Mouse (Mus musculus): ENCODE measurements around the gene Zp3r. TPM values are rescaled to one million over a fixed set of nuclear protein-coding genes. Genes with fewer than 3 reads are reported as not detected.
A peak's percentile ranks its signal among the peaks of the same experiment; 100 is the strongest.

Zp3r gene
- polyA plus RNA-seq, 1 experiment = not detected

DNA sequence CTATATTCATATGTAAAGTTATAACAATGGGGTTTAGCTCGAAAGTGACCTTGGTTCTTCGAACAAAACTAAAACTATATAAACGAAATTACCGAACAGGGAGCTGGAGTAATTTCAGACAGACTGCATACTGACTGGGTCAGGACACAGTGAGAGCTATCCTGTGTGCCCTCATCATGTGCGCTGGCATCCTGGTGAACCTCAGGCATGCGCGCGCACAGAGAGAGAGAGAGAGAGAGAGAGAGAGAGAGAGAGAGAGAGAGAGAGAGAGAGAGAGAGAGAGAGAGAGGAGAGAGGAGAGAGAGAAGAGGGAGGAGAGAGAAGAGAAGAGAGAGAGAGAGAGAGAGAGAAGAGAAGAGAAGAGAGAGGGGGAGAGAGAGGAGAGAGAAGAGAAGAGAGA, 3.9 kb upstream of the Zp3r start:
- 73% methylated on average over 8 of the region's 8 CpGs for WGBS
- Histone ChIP-seq H3K36me3 (ENCODE audit: control insufficient read depth, insufficient read depth, low read length) (no peaks in the 10 kb centered on the region), H3K4me3 (ENCODE audit: low read depth, low read length) (no peak overlapping the region), H3K4me1 (ENCODE audit: control insufficient read depth, insufficient read depth, insufficient read length, low read length) (no peaks in the 10 kb centered on the region), H3K27me3 (ENCODE audit: control insufficient read depth, insufficient read depth, low read length) (peaks cover 15% of the 10 kb centered on the region; the same call in 1 of the 2 replicates), H3K27ac (ENCODE audit: insufficient read depth, low read depth, low read length) (no peak overlapping the region)
- TF ChIP-seq POLR2A (IDR thresholded peaks at IDR 0.05; ENCODE audit: low read depth, low read length) (no peak), CTCF (IDR thresholded peaks at IDR 0.05; ENCODE audit: extremely low read depth, insufficient read length, insufficient replicate concordance, low read depth, low read length) (no peak)

DNA sequence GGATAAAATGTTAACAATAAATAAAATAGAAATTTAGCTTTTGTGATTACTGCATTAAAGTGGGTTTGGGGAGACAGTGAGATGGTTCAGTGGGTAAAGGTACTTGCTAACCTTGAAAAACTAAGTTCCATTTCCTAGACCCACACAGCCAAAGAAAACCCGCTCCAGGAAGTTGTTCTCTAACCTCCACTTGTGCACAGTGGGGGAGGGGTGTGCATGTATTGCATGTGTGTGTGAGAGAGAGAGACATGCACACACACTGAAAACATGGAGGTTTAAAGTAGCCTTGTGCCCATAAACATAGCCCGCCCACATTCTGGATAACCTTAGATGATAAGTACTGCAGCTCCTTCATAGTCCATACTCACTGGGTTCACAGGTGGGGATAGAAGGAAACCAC, 33.1 kb downstream of the Zp3r start:
- H3K27me3 ChIP-seq (ENCODE audit: control insufficient read depth, insufficient read depth, low read length) = no peaks in the 10 kb centered on the region
- no peaks in the 10 kb centered on the region for H3K4me1 ChIP-seq (ENCODE audit: control insufficient read depth, insufficient read depth, insufficient read length, low read length)
- 77% methylated on average over 2 of the region's 2 CpGs for WGBS
- H3K4me3 ChIP-seq (ENCODE audit: low read depth, low read length) = no peak overlapping the region
- no peak overlapping the region for H3K27ac ChIP-seq (ENCODE audit: insufficient read depth, low read depth, low read length)
- no peak for TF ChIP-seq POLR2A (IDR thresholded peaks at IDR 0.05; ENCODE audit: low read depth, low read length)
- TF ChIP-seq CTCF (IDR thresholded peaks at IDR 0.05; ENCODE audit: extremely low read depth, insufficient read length, insufficient replicate concordance, low read depth, low read length) = no peak
- no peaks in the 10 kb centered on the region for H3K36me3 ChIP-seq (ENCODE audit: control insufficient read depth, insufficient read depth, low read length)

DNA sequence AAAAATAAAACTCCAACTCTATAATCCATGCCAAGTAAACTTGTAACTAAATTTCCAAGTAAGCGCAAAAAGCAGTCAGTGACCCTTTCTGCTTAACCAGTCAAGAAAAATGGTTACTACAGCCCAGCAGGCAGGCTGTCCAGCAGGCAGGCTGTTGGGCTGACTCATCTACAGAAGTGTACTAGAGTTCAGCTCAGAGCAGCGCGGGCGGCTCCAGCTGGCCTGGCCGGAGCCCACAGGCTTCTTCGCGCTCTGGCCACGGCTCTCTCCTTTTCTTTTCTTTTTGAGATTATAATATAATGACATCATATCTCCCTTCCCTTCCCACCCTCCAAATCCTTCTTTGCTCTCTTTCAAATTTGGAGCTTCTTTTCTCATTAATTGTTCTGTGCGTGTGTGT, 40.8 kb downstream of the Zp3r start:
- Histone ChIP-seq H3K36me3 (ENCODE audit: control insufficient read depth, insufficient read depth, low read length) (no peaks in the 10 kb centered on the region), H3K4me3 (ENCODE audit: low read depth, low read length) (no peak overlapping the region), H3K4me1 (ENCODE audit: control insufficient read depth, insufficient read depth, insufficient read length, low read length) (no peaks in the 10 kb centered on the region), H3K27ac (ENCODE audit: insufficient read depth, low read depth, low read length) (no peak overlapping the region), H3K27me3 (ENCODE audit: control insufficient read depth, insufficient read depth, low read length) (0 out of 2 replicates have a peak, but pooled peaks cover 2% of the 10 kb centered on the region)
- TF ChIP-seq CTCF (IDR thresholded peaks at IDR 0.05; ENCODE audit: extremely low read depth, insufficient read length, insufficient replicate concordance, low read depth, low read length) (no peak), POLR2A (IDR thresholded peaks at IDR 0.05; ENCODE audit: low read depth, low read length) (no peak)
- 74% methylated on average over 9 of the region's 9 CpGs for WGBS

DNA sequence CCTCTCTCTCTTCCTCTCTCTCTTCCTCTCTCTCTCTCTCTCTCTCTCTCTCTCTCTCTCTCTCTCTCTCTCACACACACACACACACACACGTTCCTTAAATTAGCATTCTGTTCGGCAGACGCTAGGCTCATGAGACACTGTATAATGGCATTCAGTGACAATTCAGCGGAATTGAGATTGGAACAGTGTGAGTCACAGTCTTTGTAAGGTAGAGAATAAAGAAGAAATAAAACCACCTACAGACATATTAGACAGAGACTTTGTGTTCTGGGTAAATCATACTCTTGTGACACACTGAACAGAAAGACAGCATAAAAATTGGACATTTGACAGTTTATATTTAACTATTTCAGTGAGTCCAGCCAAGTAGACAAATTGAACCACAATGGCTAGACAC, 53.0 kb downstream of the Zp3r start:
- H3K36me3 ChIP-seq (ENCODE audit: control insufficient read depth, insufficient read depth, low read length) = no peaks in the 10 kb centered on the region
- H3K4me1 ChIP-seq (ENCODE audit: control insufficient read depth, insufficient read depth, insufficient read length, low read length) = no peaks in the 10 kb centered on the region
- WGBS = 70% methylated on average over 4 of the region's 4 CpGs
- 0 out of 2 replicates have a peak, but pooled peaks cover 2% of the 10 kb centered on the region for H3K27me3 ChIP-seq (ENCODE audit: control insufficient read depth, insufficient read depth, low read length)
- H3K4me3 ChIP-seq (ENCODE audit: low read depth, low read length) = no peak overlapping the region
- TF ChIP-seq CTCF (IDR thresholded peaks at IDR 0.05; ENCODE audit: extremely low read depth, insufficient read length, insufficient replicate concordance, low read depth, low read length) (no peak), POLR2A (IDR thresholded peaks at IDR 0.05; ENCODE audit: low read depth, low read length) (no peak)
- H3K27ac ChIP-seq (ENCODE audit: insufficient read depth, low read depth, low read length) = no peak overlapping the region

DNA sequence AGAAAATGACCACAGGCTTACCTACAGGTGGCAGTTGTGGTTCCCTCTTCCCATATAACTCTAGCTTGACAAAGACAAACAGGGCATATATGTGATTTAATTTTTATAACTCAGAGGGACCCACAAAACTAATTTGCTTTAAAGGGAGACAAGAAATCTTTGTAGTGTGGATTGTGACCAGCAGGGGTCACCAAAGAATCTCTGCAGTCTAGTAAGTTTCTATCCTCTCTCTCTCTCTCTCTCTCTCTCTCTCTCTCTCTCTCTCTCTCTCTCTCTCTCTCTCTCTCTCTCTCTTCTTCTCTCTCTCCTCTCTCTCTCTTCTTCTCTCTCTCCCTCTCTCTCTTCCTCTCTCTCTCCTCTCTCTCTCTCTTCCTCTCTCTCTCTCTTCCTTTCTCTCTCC, 53.5 kb downstream of the Zp3r start:
- H3K4me1 ChIP-seq (ENCODE audit: control insufficient read depth, insufficient read depth, insufficient read length, low read length) = no peaks in the 10 kb centered on the region
- H3K27me3 ChIP-seq (ENCODE audit: control insufficient read depth, insufficient read depth, low read length) = no peaks in the 10 kb centered on the region
- H3K27ac ChIP-seq (ENCODE audit: insufficient read depth, low read depth, low read length) = no peak overlapping the region
- H3K36me3 ChIP-seq (ENCODE audit: control insufficient read depth, insufficient read depth, low read length) = no peaks in the 10 kb centered on the region
- H3K4me3 ChIP-seq (ENCODE audit: low read depth, low read length) = no peak overlapping the region
- TF ChIP-seq CTCF (IDR thresholded peaks at IDR 0.05; ENCODE audit: extremely low read depth, insufficient read length, insufficient replicate concordance, low read depth, low read length) = no peak
- TF ChIP-seq POLR2A (IDR thresholded peaks at IDR 0.05; ENCODE audit: low read depth, low read length) = no peak

DNA sequence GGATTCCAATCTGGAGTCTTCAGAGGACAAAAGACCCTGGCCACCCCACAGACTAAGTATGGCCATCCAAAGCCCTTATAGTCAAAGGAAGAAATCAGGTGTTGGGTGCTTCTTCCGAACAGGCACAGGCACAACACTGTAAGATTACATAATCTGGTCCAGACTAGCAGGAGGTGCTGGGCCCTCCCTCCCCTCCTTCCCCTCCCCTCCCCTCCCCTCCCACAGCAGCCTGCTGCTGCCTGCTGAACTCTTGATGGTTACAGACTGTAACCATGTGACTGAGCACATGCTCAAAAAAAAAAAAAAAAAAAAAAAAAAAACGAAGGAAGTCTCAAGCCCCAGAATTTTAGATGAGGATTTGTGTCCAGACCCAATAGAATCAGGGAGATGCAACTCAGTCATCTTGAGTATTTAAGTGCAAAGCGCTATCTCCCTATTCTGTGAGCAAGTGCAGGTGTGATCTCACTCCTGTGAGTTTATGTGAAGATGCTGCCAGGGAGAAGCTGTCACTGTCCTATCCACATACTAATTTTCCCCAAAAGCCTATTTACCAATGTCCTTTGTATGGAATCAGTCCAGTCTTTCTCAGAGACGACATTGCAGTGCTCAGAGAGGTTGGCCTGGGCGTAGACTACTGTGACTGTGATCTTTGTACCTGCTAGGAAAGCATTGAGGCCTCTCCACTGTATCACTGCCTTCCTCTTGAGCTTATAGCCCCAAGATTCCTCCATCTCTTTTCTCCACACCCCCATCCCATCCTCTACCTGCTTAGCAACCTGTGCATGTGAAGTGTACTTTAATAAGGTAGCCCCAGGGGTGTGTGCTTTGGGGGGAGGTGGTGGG, 77.8 kb downstream of the Zp3r start:
- 48% methylated on average over 5 of the region's 5 CpGs for WGBS
- H3K4me3 ChIP-seq (ENCODE audit: low read depth, low read length) = no peak overlapping the region
- TF ChIP-seq POLR2A (IDR thresholded peaks at IDR 0.05; ENCODE audit: low read depth, low read length) = no peak
- TF ChIP-seq CTCF (IDR thresholded peaks at IDR 0.05; ENCODE audit: extremely low read depth, insufficient read length, insufficient replicate concordance, low read depth, low read length) = no peak
- peak overlapping the region; percentile 47; the same call in 1 of the 2 replicates for H3K27ac ChIP-seq (ENCODE audit: insufficient read depth, low read depth, low read length)
- no peaks in the 10 kb centered on the region for H3K27me3 ChIP-seq (ENCODE audit: control insufficient read depth, insufficient read depth, low read length)
- no peaks in the 10 kb centered on the region for H3K36me3 ChIP-seq (ENCODE audit: control insufficient read depth, insufficient read depth, low read length)
- H3K4me1 ChIP-seq (ENCODE audit: control insufficient read depth, insufficient read depth, insufficient read length, low read length) = peaks cover 5% of the 10 kb centered on the region; the same call in 1 of the 2 replicates

Measured in small intestine, adult 2 months (tissue).